22 mouse cellular contexts compared by ENCODE assay signal in the genomic region with DNA sequence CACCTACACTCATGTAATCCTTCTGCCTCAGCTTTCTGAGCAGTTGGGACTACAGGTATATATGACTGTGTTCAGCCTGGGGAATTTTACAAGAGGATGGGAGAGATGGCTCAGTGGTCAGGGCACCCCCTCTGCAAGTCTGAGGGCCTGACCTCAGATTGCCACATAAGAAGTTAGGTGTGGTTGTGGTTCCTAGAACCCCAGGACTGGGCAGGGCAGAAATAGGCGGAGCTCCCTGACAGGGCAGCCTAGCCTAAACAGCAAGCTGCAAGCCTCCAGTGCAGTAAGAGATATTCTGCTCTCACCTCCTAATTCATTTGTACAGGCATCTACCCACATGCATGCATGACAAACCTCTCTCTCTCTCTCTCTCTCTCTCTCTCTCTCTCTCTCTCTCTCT.
"Had no signal": no experiment of that assay in that cellular context is flagged by ENCODE, and none has a peak within 500 bp of the region (broad histone marks: within the 10 kb centered on the region; RNA-seq: fewer than 3 reads in every experiment).

No protein-coding gene starts in this region.

- H3K27me3 ChIP-seq: kidney, embryonic 15.5 days; limb, embryonic 15.5 days; liver, embryonic 12.5 days; liver, embryonic 15.5 days; lung, embryonic 15.5 days; midbrain, embryonic 12.5 days; midbrain, embryonic 15.5 days; neural tube, embryonic 13.5 days; stomach, embryonic 15.5 days had no signal

- ATAC-seq: liver, embryonic 12.5 days; midbrain, embryonic 15.5 days had no signal

- H3K9me3 ChIP-seq: kidney, embryonic 15.5 days; limb, embryonic 12.5 days; limb, embryonic 15.5 days; liver, embryonic 12.5 days; liver, embryonic 15.5 days; lung, embryonic 15.5 days; midbrain, embryonic 12.5 days; midbrain, embryonic 15.5 days; neural tube, embryonic 13.5 days; stomach, embryonic 15.5 days had no signal

- H3K4me3 ChIP-seq: kidney, embryonic 15.5 days; limb, embryonic 12.5 days; limb, embryonic 15.5 days; liver, embryonic 12.5 days; liver, embryonic 15.5 days; lung, embryonic 15.5 days; midbrain, embryonic 12.5 days; midbrain, embryonic 15.5 days; myocyte; neural tube, embryonic 13.5 days; stomach, embryonic 15.5 days had no signal

- H3K27ac ChIP-seq: kidney, embryonic 15.5 days; limb, embryonic 12.5 days; limb, embryonic 15.5 days; liver, embryonic 12.5 days; liver, embryonic 15.5 days; lung, embryonic 15.5 days; midbrain, embryonic 12.5 days; midbrain, embryonic 15.5 days; neural tube, embryonic 13.5 days; stomach, embryonic 15.5 days had no signal

- DNase-seq: kidney, adult 11 months; kidney, adult 8-10 months; kidney, postnatal 10 days; kidney, postnatal 36 days; left cerebral cortex, postnatal 4 days; lung, adult 18-20 months; lung, postnatal 10 days; retina, postnatal 1 day; right cerebral cortex, postnatal 25 days; spleen, adult 18-20 months; thymus, postnatal 25 days had no signal

- H3K36me3 ChIP-seq: kidney, embryonic 15.5 days; limb, embryonic 12.5 days; limb, embryonic 15.5 days; liver, embryonic 15.5 days; lung, embryonic 15.5 days; midbrain, embryonic 12.5 days; midbrain, embryonic 15.5 days; neural tube, embryonic 13.5 days; stomach, embryonic 15.5 days had no signal
